Mouse (Mus musculus): Measurements from ENCODE around the gene Mybbp1a.

GRCm38 (mm10) chr11:72436756-72437650 is 4.2 kb upstream of the Mybbp1a start:
- TF ChIP-seq GATA1 (IDR thresholded peaks at IDR 0.05; ENCODE audit: low read length) (no peak), TAL1 (IDR thresholded peaks at IDR 0.05; ENCODE audit: low read length) (no peak)

Data from erythroblast, embryonic 14.5 days (primary cell).